Mouse (Mus musculus) kidney, postnatal 0 days (tissue): ENCODE measurements around the gene Rps27l. TPM values are rescaled to one million over a fixed set of nuclear protein-coding genes. Genes with fewer than 3 reads are reported as not detected.
"Not testable (repeated sequence)": the region's sequence is repeated elsewhere in the genome, so short reads cannot be mapped to it uniquely, and the experiment has no call there.

Experiments used
- ATAC-seq: fragments of 200-750 bp; cut with Nextera tagmentation; replicated peaks from 2 replicates; pipeline ENCODE4 v1.8.0; 2017; ENCODE audit warnings: low read depth, moderate number of reproducible peaks, moderate TSS enrichment, moderate library complexity; ENCODE audit not compliant: low FRiP score
- DNase-seq: peaks from one replicate; pipeline ENCODE4 v3.0.0-alpha.2; 2016; ENCODE audit warnings: low spot score
- H3K27ac ChIP-seq: fragments of 300-500 bp; sonication (generic); 2 replicates; pipeline ENCODE4 v1.5.1; 2014; ENCODE audit warnings: mild to moderate bottlenecking
- H3K27me3 ChIP-seq: fragments of 300-500 bp; sonication (generic); 2 replicates; pipeline ENCODE4 v1.6.1; 2014; ENCODE audit warnings: low read length, mixed read lengths; ENCODE audit not compliant: insufficient read depth
- H3K36me3 ChIP-seq: fragments of 300-500 bp; sonication (generic); 2 replicates; pipeline ENCODE4 v1.6.1; 2014; ENCODE audit warnings: low read length, mixed read lengths; ENCODE audit not compliant: insufficient read depth
- H3K4me1 ChIP-seq: fragments of 300-500 bp; sonication (generic); replicated peaks from 2 replicates; pipeline ENCODE4 v1.6.1; 2014; ENCODE audit warnings: antibody characterized with exemption, low read length, mixed read lengths; ENCODE audit not compliant: insufficient read depth
- H3K4me2 ChIP-seq: fragments of 300-500 bp; sonication (generic); 2 replicates; pipeline ENCODE4 v1.6.1; 2014; ENCODE audit warnings: mild to moderate bottlenecking, low read length, moderate library complexity, mixed read lengths
- H3K4me3 ChIP-seq: fragments of 300-500 bp; sonication (generic); replicated peaks from 2 replicates; pipeline ENCODE4 v1.5.1; 2014; ENCODE audit warnings: low read depth, low read length
- H3K9ac ChIP-seq: fragments of 300-500 bp; sonication (generic); 2 replicates; pipeline ENCODE4 v1.6.1; 2014; ENCODE audit warnings: low read depth, low read length
- H3K9me3 ChIP-seq: fragments of 300-500 bp; sonication (generic); replicated peaks from 2 replicates; pipeline ENCODE4 v1.6.1; 2016; ENCODE audit warnings: low read length, inconsistent platforms, mixed read lengths
- CTCF ChIP-seq: IDR thresholded peaks from 2 replicates; pipeline ENCODE4 v1.5.1; 2016; ENCODE audit warnings: antibody characterized with exemption, low read depth, mild to moderate bottlenecking, moderate library complexity
- WGBS: fragments of 180-500 bp; shearing (Covaris S2); extraction: QIAGEN DNeasy Blood & Tissue Kit; methylation state at CpG from one replicate; pipeline ENCODE4 v1.1.7; 2014; 5-methylcytosine and 5-hydroxymethylcytosine counted together
- polyA plus RNA-seq: library from polyadenylated mRNA; unstranded; fragments of >200 nt; fragmentation: Nextera tagmentation; extraction: Ambion mirVana; gene quantifications from 2 replicates; pipeline ENCODE4 v1.2.1, GENCODE M21; 2015

Gene Rps27l
- polyA plus RNA-seq, 1 experiment from 2014 or later, result 895 TPM

- TF ChIP-seq CTCF, result no peak
- no peaks in the 10 kb centered on the region for H3K4me1 ChIP-seq
- WGBS, result 82% methylated on average over 8 of the region's 8 CpGs
- no peak overlapping the region for H3K4me3 ChIP-seq
- 0 out of 2 replicates have a peak, but pooled peaks cover 2% of the 10 kb centered on the region for H3K36me3 ChIP-seq
- DNase-seq, result no peak
- no peak overlapping the region for H3K4me2 ChIP-seq
- ATAC-seq, result no peak
- no peak overlapping the region for H3K9ac ChIP-seq
- no peaks in the 10 kb centered on the region for H3K27me3 ChIP-seq
- no peak overlapping the region for H3K27ac ChIP-seq
- no peaks in the 10 kb centered on the region for H3K9me3 ChIP-seq
Measured at GRCm38 (mm10) chr9:66907126-66907525, 38.8 kb upstream of the Rps27l start.

GRCm38 (mm10) chr9:66907746-66908397 lies 38.0 kb upstream of the Rps27l start:
- 0 out of 2 replicates have a peak, but pooled peaks cover 2% of the 10 kb centered on the region for H3K36me3 ChIP-seq
- H3K4me2 ChIP-seq, result no peak overlapping the region
- DNase-seq, result no peak
- H3K27me3 ChIP-seq, result no peaks in the 10 kb centered on the region
- no peaks in the 10 kb centered on the region for H3K9me3 ChIP-seq
- 88% methylated on average over 5 of the region's 5 CpGs for WGBS
- no peak overlapping the region for H3K9ac ChIP-seq
- no peaks in the 10 kb centered on the region for H3K4me1 ChIP-seq
- H3K4me3 ChIP-seq, result no peak overlapping the region
- TF ChIP-seq CTCF, result no peak
- no peak overlapping the region for H3K27ac ChIP-seq
- ATAC-seq, result no peak

DNA sequence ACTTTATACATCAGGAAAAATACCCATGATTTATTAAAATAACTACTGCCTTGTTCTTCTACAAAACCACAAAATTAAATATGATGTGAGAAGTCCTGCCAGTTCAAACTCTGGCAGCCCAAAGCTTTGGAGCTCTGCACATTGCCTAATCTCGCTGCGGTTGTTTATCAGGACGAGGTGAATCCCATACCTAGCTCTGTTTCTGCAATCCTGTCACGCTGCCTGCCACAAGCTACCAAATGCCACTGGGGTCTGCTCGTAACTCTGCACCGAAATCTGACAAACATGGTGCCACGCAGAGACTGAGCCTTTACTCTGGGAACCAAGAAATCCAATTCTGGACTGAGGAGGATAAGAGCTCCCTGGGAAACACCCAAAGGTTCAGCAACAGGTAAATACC lies 36.0 kb upstream of the Rps27l start:
- Histone ChIP-seq H3K27me3 (no peaks in the 10 kb centered on the region), H3K27ac (no peak overlapping the region), H3K4me2 (no peak overlapping the region), H3K9me3 (no peaks in the 10 kb centered on the region), H3K4me3 (no peak overlapping the region), H3K36me3 (0 out of 2 replicates have a peak, but pooled peaks cover 2% of the 10 kb centered on the region), H3K4me1 (no peaks in the 10 kb centered on the region), H3K9ac (no peak overlapping the region)
- DNase-seq, result no peak
- no peak for TF ChIP-seq CTCF
- ATAC-seq, result no peak
- 78% methylated on average over 7 of the region's 7 CpGs for WGBS

DNA sequence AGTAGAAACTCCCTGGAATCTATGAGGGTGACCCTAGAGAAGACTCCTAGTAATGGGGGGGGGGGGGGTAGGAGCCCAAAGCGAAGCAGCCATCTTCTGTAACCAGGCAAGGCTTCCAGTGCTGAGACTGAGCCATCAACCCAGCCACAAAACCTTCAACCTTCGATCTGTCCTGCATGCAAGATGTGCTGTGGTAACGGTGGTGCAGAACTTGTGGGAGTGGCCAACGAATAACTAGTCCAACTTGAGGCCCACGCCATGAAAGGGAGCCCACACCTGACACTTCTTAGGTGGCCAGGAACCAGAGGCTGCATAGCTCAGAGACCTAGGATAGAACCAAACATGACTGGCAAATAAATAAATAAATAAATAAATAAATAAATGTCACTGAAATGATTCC lies 35.2 kb upstream of the Rps27l start:
- Histone ChIP-seq H3K4me3 (no peak overlapping the region), H3K9ac (no peak overlapping the region), H3K4me2 (no peak overlapping the region), H3K36me3 (0 out of 2 replicates have a peak, but pooled peaks cover 2% of the 10 kb centered on the region), H3K4me1 (no peaks in the 10 kb centered on the region), H3K9me3 (no peaks in the 10 kb centered on the region), H3K27me3 (no peaks in the 10 kb centered on the region), H3K27ac (no peak overlapping the region)
- 85% methylated on average over 5 of the region's 5 CpGs for WGBS
- no peak for TF ChIP-seq CTCF
- DNase-seq, result no peak
- ATAC-seq, result no peak

- Histone ChIP-seq H3K9me3 (no peaks in the 10 kb centered on the region), H3K27ac (no peak overlapping the region), H3K36me3 (0 out of 2 replicates have a peak, but pooled peaks cover 2% of the 10 kb centered on the region), H3K4me1 (no peaks in the 10 kb centered on the region; the same call in 1 of the 2 replicates), H3K4me2 (no peak overlapping the region), H3K27me3 (no peaks in the 10 kb centered on the region), H3K9ac (no peak overlapping the region), H3K4me3 (no peak overlapping the region)
- TF ChIP-seq CTCF, result no peak
- DNase-seq (no peak), ATAC-seq (no peak)
Measured at GRCm38 (mm10) chr9:66912304-66912703, 33.6 kb upstream of the Rps27l start.

GRCm38 (mm10) chr9:66913254-66913934 lies 32.5 kb upstream of the Rps27l start:
- H3K4me2 ChIP-seq, H3K36me3 ChIP-seq, DNase-seq, H3K27me3 ChIP-seq, H3K9ac ChIP-seq, H3K4me3 ChIP-seq, H3K9me3 ChIP-seq, H3K4me1 ChIP-seq, ATAC-seq: not testable (repeated sequence)
- H3K27ac ChIP-seq, result 0 out of 2 replicates have a peak overlapping the region, but pooled peaks have one; percentile 5
- 87% methylated on average over 5 of the region's 5 CpGs for WGBS
